Mouse (Mus musculus) T-helper 1 cell (primary cell): ENCODE results near the gene Dctn3.

ENCODE experiments used
- in situ Hi-C: fragments of 300-600 bp; cut with MboI, MseI; formaldehyde crosslinking; loops from one replicate; pipeline ENCODE4 v1.15.1; 2025; ENCODE audit warnings: high pct_unique_total_duplicates

The Dctn3 gene

DNA sequence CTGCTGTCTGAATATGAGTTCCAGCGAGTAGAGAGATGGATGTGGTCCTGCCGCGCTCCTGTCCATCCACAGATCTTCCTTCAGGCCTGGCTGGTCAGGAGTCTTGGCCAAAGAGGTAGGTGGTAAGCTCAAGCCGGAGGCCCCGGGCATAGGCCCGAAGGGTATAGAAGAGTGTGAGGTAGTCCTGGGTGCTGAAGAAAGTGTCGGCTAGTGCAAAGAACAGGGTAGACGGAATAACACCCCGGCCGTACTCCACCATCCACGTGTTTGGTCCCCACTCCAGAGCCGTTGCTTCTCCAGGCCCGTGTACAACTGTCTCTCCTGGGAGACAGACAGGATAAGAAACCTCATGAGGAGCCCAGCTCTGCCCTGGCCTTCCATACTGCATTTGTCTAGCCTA is 16.3 kb upstream of the Dctn3 start:
- in situ Hi-C loops: loop anchor here (10.0 kb wide), 1 partner anchor 1206 kb away; the partner anchor contains the start of gene Dnajb5

DNA sequence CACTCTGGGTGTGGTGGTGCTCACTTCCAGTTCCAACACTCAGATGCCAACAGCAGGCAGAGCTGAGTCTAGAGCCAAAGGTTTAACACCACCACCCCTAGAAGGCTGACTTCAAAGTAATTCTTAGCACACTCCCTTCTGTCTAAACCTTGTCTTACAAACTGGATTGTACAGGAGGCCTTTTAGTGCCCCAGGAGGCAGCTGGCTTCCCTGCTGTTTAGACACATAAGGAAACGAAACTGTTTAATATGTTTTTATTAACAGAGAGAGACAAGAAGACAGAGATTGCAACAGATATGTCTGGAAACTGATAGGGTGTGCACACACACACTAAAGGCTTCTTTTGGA is 15.3 kb upstream of the Dctn3 start:
- in situ Hi-C loops: loop anchor here (10.0 kb wide), 1 partner anchor 1207 kb away; the partner anchor contains the start of gene Dnajb5

DNA sequence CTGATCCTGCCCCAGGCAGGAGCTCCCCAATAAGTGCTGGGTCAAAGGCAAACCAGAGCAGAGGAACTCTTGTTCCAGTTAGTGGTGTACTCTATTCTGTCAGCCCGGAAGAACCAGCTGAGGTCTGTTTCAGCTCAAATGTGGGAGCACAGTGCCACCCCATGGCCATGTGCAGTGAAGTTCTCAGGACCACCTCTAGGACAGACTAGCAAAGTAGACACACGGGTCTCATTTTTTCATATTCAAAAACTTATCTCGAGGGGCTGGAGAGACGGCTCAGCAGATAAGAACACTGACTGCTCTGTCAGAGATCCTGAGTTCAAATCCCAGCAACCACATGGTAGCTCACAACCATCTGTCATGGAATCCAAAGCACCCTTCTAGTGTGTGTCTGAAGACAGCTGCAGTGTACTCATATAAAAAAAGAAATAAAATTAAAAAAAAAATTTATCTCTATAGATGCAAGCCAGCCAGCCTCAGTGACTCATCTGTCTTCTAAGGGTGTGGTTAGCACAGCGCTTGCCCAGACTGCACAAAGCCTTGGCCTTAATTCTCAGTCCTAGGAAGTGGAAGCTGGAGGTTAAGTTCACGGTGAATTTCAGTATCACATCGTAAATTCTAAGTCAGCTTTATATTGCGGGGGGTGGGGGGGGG is 14.8 kb upstream of the Dctn3 start:
- in situ Hi-C loops: loop anchor here (10.0 kb wide), 1 partner anchor 1207 kb away; the partner anchor contains the start of gene Dnajb5

DNA sequence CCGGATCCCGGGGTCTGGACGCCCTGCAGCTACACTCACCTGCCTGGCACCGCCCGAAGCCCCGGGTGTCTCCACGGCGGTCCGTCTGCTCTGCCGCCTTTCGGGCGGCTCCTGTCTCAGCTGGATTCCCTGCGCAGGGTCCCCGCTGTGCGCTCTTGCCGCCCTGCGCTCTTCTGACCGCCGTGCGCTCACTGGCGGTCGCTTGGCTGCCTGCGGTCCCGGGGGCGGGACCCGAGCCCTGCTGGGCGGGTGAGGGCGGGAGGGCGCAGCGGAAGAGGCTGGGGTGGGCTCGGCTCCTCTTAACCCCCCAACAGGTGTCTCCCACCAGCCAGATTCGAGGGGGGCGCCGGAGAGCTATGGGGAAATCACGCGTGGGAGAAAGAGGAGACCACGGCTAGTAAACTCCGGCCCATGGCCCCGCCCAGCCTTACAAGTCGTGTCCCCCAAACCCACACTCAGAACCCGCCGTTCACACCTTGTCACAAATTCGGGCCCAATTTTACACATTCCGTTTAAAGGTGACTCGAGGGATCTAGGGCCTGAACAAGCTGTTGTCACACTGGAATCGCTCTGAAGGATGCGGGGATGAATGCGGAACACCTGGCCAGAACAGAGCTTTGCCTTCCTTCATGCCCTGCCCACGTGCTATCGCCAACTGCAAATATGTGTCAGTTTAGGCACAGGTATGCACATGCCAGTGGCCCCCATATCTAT is 8.2 kb upstream of the Dctn3 start, which contains the start of gene Arid3c:
TSS of gene Arid3c (minus strand) at position 91 of the 714 bp plus-strand sequence.
- in situ Hi-C loops: loop anchor here (10.0 kb wide), 1 partner anchor 1214 kb away; the partner anchor contains the start of gene Dnajb5

DNA sequence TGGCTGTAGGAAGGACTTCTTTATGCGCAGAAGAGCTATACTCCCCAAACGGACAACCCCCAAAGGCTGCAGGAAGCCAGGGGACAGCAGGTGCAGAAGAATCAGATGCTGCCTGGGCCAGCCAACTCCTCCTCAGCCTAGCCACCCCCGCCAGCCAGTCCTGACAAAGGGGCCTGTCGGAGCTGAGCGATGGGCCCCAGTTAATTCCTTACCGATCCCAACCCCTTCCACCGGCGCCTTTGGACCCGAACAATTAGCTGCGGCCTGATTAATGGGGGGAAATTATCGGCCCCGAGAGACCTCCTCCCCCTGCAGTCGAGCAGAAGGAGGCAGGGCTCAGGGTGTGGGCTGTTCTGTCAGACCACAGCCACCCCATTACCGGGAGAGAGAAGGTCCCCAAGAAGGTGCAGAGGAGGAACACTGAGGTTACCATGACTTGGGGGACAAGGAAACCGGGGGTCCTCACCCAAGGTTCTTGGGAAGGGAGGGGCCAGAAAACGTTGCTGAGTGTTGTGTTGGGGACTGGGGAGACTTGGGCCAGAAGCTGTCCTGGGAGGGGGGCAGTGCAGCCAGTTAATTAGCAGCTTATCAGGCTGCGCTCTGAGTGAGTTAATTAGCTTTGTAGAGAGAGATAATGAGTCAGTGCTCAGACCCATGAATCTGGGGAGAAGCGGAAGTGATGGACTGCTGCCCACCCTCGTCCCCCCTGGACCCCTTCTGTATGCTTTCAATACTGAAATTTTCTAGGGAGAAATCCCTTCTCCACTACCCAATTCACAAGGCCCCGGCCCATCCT is 4.1 kb upstream of the Dctn3 start:
- in situ Hi-C loops: no loop called here

DNA sequence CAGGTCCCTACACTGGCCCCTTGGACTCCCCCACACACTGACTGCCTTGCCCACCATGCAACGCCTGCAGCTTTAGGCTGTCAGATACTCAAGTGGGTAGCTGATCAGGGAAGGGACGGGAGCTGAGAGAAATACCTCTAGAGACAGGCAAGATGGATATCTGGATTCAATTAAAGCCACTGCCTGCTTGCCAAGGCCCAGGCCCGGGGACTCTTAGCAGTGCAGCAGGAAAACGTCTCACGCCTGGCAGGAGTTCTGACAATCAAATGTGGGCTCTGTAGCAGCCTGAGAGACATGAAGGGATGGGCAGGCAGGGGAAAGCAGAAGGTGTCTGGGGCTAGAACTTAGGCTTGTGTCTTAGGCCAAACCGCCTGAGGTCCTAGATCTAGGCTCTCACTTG is 6.1 kb downstream of the Dctn3 start:
- in situ Hi-C loops: loop anchor here (25.0 kb wide), 1 partner anchor 1005 kb away; the partner anchor contains the start of genes Aptx and Dnaja1

DNA sequence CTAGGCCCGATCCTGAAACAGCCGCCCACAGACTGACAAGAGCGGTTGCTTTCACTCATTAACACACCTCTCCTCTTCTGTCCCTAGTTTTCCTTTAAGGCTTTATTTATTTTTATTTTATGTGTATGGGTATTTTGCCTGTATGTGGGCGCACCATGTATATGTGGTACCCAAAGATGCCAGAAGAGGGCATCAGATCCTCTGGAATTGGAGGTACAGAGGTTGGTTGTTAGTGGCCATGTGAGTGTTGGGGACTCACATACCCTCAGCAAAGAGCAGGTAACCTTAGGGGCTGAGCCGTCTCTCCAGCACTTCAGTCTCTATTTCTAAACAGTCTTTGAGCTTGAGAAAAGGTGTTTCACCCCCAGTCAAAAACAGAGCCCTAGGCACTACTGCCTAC is 7.4 kb downstream of the Dctn3 start:
- in situ Hi-C loops: loop anchor here (25.0 kb wide), 1 partner anchor 1003 kb away; the partner anchor contains the start of genes Aptx and Dnaja1

DNA sequence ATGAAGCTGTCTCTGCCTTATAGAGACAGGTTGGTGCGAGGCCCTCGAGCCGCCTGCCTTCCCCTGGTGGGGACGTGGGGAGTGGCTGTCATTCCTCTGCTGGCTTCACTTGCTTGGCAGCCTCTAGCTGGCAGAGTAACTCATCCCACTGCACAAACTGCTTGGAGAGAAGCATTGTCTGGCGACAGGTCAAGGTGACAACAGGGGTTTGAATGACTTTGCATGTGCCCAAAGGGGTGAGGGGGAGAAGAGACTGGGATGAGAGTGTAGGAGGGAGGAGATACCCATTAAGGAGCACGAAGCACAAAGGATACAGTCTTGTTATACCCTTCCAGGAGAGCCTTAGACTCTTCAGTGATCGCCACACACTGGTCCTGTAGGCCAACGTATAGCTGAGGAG is 7.9 kb downstream of the Dctn3 start:
- in situ Hi-C loops: loop anchor here (25.0 kb wide), 1 partner anchor 1003 kb away; the partner anchor contains the start of genes Aptx and Dnaja1

DNA sequence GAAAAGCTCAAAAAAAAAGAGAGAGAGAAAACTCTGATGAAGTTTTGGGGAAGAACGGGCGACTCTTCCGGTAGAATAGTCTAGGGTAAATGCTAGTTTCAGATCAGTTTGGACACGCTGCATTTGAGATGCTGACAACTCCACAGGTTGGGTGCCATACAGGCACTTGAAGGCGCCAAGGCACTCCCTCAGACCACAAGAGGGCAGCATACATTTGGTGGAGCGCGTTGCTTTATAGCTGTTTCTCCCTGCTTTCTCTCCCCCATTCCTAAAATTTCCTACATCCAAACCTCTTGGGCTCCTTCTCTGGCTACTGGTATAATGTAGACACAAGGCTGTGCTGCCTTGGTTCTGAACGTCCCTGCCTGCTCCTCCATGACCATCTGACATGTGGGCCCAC is 8.7 kb downstream of the Dctn3 start:
- in situ Hi-C loops: loop anchor here (25.0 kb wide), 1 partner anchor 1002 kb away; the partner anchor contains the start of genes Aptx and Dnaja1

DNA sequence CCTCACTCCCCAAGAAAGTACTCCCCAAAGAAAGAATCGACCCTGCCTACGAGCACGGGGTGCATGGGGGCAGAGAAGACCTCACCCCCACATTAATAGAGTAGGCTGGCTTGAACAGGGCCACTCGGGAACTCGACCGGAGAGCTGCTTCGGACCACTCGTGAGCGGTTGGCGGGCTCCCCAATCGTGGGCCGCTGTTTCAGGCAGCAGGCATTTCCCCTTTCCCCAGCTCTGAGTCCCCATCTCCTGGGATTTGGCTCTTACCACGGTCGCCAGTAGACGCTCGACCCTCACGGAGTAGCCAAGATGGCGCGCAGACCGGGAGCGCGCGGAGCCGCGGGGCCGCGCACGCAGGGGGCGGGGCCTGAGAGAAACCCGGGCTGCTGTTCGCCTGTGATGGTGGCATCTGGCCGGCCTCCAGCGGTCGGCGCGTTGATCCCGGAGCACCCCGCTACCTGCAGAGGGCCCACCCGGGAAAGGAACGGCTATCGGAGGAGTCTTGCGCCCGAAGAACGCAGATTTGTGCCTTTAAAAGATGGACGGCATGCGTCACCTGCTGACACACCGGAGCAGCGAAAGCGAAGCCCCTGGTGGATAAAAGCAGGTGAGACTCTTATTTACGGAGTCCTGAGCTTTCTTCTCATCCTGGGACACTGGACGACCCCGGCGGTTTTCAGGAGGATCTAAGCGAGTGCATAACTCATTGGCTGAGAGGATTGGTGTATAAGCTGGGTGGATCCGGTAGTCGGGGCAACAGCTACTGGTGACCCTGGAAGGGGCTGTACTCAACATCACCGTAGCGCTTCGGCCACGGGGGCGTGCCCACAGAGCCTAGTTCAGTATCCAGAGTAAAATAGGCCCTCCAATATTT is 9.5 kb downstream of the Dctn3 start, which contains the start of gene Rpp25l:
TSS of gene Rpp25l (minus strand) at position 338 of the 871 bp plus-strand sequence.
- in situ Hi-C loops: loop anchor here (25.0 kb wide), 1 partner anchor 1001 kb away; the partner anchor contains the start of genes Aptx and Dnaja1

DNA sequence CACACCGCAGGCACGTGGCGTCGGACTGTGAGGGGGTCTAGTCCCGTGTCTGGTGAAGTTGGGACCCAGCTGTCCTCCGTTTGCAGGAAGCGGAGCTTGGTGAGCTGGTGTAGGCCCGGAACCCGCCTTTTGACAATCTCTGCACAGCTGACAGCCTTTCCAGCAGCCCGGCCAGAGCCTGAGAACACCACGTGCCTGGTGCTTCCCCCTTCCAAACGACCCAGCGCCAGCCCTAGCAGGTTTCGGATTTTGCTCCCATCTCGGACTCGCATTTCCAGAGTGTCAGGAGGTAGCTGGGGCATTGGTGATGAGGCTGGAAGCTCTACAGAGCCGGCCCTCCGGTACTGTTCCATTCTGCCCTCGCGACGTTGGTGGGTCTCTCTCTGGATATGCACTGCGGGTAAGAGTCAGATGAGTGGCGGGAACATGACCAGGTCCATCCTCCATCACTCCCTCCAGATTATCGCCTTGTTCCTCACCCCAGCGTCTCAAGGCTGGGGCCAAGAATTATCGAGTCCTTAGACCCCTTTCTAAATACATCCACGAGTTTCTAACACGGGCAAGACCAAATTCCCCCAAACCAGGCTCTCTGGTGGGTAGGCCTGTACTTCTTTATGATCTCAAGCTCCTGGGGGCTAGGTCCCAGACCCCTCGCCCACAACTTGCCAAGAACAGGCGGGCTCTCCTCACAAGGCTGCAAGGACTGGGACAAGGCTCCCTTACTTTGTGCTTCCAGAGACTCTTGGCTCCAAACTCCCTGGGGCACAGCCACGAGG is 10.4 kb downstream of the Dctn3 start:
- in situ Hi-C loops: loop anchor here (25.0 kb wide), 1 partner anchor 1000 kb away; the partner anchor contains the start of genes Aptx and Dnaja1

DNA sequence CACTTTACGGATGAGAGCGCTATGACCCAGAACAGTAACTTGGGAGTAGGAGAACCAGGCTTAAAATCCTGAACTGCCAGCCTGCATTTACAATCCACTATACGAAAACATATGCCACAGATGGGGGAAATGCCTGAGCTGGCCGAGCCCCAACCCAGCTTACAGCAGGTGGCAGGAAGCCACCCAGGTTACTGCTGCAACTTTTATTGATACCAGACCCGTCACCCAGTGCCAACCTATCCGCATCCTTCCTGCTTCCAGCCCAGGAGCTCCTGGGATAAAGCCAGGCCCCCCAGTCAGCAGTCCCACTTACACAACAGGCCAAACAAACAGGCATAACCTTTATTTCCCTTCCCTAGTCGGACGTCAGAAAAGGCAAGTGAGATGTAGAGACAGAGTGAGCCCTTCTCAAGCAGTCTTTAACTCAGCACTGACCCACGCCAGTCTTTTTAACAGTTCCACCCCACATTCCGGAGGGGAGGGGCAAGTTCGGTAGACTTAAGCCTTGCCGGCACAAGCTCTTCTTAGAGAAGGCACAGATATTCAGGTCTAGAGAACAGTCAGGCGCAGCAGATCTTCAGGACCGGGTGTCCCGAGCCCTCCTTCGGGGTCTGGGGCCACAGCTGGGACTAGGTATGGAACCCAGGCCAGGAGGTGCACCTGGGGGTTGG is 11.1 kb downstream of the Dctn3 start:
- in situ Hi-C loops: loop anchor here (25.0 kb wide), 1 partner anchor 1000 kb away; the partner anchor contains the start of genes Aptx and Dnaja1

DNA sequence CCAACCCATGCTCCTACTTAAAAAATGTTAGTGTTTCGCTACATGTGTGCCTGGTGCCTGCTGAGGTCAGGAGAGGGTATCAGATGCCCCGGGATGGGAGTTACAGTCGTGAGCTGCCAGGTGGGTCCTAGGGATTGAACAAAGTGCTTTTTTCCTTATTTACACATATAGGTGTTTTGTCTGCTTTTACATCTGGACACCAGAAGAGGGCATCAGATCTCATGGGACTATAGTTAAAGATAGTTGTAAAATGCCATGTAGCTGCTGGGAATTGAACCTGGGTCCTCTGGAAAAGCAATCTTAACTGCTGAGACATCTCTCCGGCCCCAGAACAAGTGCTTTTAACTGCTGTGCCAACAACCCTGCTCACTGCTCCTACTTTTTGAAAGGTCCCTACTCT is 12.7 kb downstream of the Dctn3 start:
- in situ Hi-C loops: loop anchor here (25.0 kb wide), 1 partner anchor 998 kb away; the partner anchor contains the start of genes Aptx and Dnaja1

DNA sequence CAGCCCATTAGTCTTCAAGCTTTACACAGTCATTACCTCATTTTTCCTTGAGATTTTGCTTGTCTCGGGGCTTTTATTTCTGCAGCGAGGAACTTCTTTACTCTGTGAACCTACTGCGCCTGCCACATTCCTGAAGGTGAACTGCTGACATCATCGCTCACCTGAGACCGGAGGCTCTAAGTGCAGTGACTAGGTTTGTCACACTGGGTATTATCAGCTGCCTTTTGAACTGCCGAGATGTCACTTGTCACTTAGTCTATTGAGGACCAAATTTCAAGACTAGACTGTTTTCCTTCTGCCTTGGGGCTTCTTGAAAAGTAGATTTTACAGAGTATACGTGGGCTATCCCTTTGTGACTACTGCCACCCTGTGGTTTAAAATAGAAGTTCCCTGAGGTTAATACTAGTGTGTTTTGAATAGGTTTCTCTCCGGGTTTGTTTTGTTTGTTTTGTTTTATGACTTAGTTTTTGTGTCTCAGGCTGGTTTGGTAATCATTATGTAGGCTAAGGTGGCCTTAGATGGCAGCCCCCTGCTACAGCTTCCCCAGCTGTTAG is 14.7 kb downstream of the Dctn3 start:
- in situ Hi-C loops: loop anchor here (25.0 kb wide), 1 partner anchor 996 kb away; the partner anchor contains the start of genes Aptx and Dnaja1

DNA sequence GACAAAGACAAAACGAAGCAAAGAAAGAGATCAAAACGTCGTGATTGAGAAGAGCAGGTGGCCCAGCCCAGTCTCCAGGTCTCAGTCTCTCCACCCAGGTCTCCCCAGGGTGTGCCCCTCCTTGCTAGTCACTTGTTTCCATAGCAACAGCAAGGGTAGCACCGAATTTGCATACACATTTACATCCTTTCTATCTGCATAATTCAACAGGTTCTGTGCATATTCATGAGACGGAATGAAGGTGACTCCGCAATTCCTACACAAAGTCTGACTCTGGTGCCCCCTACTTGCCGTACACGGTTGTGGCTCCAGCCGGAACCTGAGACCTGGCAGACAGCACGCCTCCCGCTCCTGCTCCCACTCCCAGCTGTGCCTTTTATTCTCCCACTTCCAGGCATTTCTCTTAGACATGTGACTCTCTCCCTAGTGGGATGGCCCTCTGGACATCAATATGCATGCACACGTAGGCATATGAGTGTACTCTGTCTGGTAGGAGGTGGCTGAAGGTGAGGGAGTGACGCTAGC is 15.9 kb downstream of the Dctn3 start:
- in situ Hi-C loops: loop anchor here (25.0 kb wide), 1 partner anchor 995 kb away; the partner anchor contains the start of genes Aptx and Dnaja1

DNA sequence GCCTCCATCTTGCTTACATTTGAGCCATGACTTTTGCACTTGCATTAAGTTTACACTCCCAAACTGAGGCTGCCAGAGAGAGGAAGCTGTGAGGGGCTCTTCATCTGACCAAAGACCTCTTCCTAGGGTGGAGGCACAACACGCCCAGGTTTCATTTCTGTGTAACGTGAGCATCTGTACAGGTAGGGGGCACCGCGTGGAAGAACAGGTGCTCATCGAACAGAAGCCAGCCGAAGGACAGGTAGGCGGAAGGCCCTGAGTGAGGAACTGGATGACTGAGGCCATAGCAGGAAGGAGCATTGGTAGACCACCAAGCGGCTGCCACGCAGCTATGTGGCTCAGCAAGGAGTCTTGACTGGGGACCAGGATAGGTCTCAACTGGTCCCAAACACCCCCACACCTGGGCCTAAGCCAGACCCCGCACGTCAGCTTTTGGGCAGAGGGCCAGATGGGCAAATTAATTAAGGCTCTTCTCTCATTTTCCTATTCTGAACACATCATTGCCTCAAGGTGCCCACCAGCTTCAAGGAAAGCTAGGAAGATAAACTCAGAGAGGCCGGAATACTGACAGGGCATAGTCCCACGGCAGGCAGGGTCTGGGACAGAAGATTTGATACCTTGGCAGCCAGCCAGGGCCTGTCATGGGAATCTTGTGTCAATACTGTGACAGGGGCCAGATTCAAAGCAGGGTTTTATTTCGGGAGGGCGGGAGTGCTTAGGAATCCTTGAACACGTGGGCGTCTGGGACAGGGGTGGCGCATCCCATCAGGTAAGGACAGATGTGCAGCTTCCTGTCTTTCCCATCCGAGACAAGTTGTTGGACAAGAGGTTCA is 16.8 kb downstream of the Dctn3 start:
- in situ Hi-C loops: loop anchor here (25.0 kb wide), 1 partner anchor 994 kb away; the partner anchor contains the start of genes Aptx and Dnaja1

DNA sequence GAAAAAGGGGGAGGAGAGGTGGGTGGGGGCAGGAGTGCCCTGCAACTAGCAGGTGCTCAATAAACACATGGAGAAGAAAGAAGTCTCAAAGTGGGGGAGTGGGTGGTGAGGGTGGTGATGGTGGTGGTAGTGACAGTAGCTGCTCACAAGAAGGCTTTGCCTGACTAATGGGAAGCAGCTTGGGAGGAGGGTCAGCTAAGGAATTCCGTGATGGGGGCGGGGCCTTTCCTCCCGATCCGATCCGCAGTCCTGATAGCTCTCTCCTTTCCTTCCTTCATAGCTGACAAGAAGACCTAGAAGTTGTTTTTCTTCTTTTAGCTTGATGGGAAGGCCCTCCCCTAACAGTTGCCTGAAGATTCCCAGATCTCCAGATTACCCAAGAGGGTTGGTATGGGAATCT is 18.3 kb downstream of the Dctn3 start:
- in situ Hi-C loops: loop anchor here (25.0 kb wide), 1 partner anchor 992 kb away; the partner anchor contains the start of genes Aptx and Dnaja1
